Mouse (Mus musculus): ENCODE data around the gene Gmeb1. TPM values are rescaled to one million over a fixed set of nuclear protein-coding genes. Genes with fewer than 3 reads are reported as not detected.

The Gmeb1 gene
- polyA plus RNA-seq, 1 experiment from 2014 or later: 41.4 TPM

- 11% methylated on average over 10 of the region's 10 CpGs for WGBS
- Histone ChIP-seq H3K4me2 (replicated peaks; ENCODE audit: low read depth, low read length) (no peak overlapping the region), H3K36me3 (ENCODE audit: control insufficient read depth, insufficient read depth, low read length) (no peaks in the 10 kb centered on the region), H3K9me3 (ENCODE audit: control insufficient read depth, low read length) (no peaks in the 10 kb centered on the region), H3K27me3 (ENCODE audit: control insufficient read depth, insufficient read depth, low read length) (no peaks in the 10 kb centered on the region), H3K27ac (ENCODE audit: low read depth, low read length) (no peak overlapping the region), H3K4me1 (replicated peaks; ENCODE audit: control insufficient read depth, insufficient read depth, low read length) (no peaks in the 10 kb centered on the region), H3K9ac (ENCODE audit: low read depth, low read length) (no peak overlapping the region), H3K4me3 (ENCODE audit: low read depth, low read length) (no peak overlapping the region)
- DNase-seq (ENCODE audit: low spot score) (peak; percentile 88), ATAC-seq (ENCODE audit: low FRiP score) (peak; percentile 76; the same call in 1 of the 2 replicates)
Measured at GRCm38 (mm10) chr4:132178630-132179059, 82.8 kb downstream of the Gmeb1 start.

GRCm38 (mm10) chr4:132176474-132176873 is 84.9 kb downstream of the Gmeb1 start:
- no peaks in the 10 kb centered on the region for H3K36me3 ChIP-seq (ENCODE audit: control insufficient read depth, insufficient read depth, low read length)
- no peak overlapping the region for H3K9ac ChIP-seq (ENCODE audit: low read depth, low read length)
- no peak overlapping the region for H3K4me2 ChIP-seq (replicated peaks; ENCODE audit: low read depth, low read length)
- ATAC-seq (ENCODE audit: low FRiP score): no peak
- no peaks in the 10 kb centered on the region for H3K4me1 ChIP-seq (replicated peaks; ENCODE audit: control insufficient read depth, insufficient read depth, low read length)
- 48% methylated on average over 10 of the region's 10 CpGs for WGBS
- DNase-seq (ENCODE audit: low spot score): no peak
- no peak overlapping the region for H3K4me3 ChIP-seq (ENCODE audit: low read depth, low read length)
- no peak overlapping the region for H3K27ac ChIP-seq (ENCODE audit: low read depth, low read length)
- H3K27me3 ChIP-seq (ENCODE audit: control insufficient read depth, insufficient read depth, low read length): no peaks in the 10 kb centered on the region
- H3K9me3 ChIP-seq (ENCODE audit: control insufficient read depth, low read length): no peaks in the 10 kb centered on the region

Other genes with a start within 250 kb of the Gmeb1 start
- 0.06 and 0.08 TPM in 2 replicates for gene Gm10300, start 186.9 kb downstream of the Gmeb1 start, polyA plus RNA-seq (2014; fragmentation: Nextera tagmentation; extraction: Ambion mirVana)
- 208 and 223 TPM in 2 replicates for gene Epb41, start 186.3 kb downstream of the Gmeb1 start, polyA plus RNA-seq (2014; fragmentation: Nextera tagmentation; extraction: Ambion mirVana)
- gene Oprd1, start 117.1 kb downstream of the Gmeb1 start, polyA plus RNA-seq (2014; fragmentation: Nextera tagmentation; extraction: Ambion mirVana): 0.06 TPM in 1 of 2 replicates, not detected in the other
- gene Ythdf2, start 49.3 kb downstream of the Gmeb1 start, polyA plus RNA-seq (2014; fragmentation: Nextera tagmentation; extraction: Ambion mirVana): 161 TPM in 2 replicates
- gene Taf12, start 12.8 kb upstream of the Gmeb1 start, polyA plus RNA-seq (2014; fragmentation: Nextera tagmentation; extraction: Ambion mirVana): 60.5 and 65.0 TPM in 2 replicates
- gene Rab42, start 41.8 kb upstream of the Gmeb1 start, polyA plus RNA-seq (2014; fragmentation: Nextera tagmentation; extraction: Ambion mirVana): 0.39 and 0.61 TPM in 2 replicates
- gene Trnau1ap, start 67.9 kb upstream of the Gmeb1 start, polyA plus RNA-seq (2014; fragmentation: Nextera tagmentation; extraction: Ambion mirVana): 85.6 and 87.0 TPM in 2 replicates
- gene Rcc1, start 92.0 kb upstream of the Gmeb1 start, polyA plus RNA-seq (2014; fragmentation: Nextera tagmentation; extraction: Ambion mirVana): 51.3 and 53.6 TPM in 2 replicates
- gene Phactr4, start 160.9 kb upstream of the Gmeb1 start, polyA plus RNA-seq (2014; fragmentation: Nextera tagmentation; extraction: Ambion mirVana): 23.3 and 27.2 TPM in 2 replicates
- 20.2 and 24.6 TPM in 2 replicates for gene Med18, start 202.3 kb upstream of the Gmeb1 start, polyA plus RNA-seq (2014; fragmentation: Nextera tagmentation; extraction: Ambion mirVana)
- gene Sesn2, start 248.9 kb upstream of the Gmeb1 start, polyA plus RNA-seq (2014; fragmentation: Nextera tagmentation; extraction: Ambion mirVana): 5.8 and 7.4 TPM in 2 replicates